Mouse (Mus musculus) heart, adult 2 months (tissue): ENCODE measurements around the gene Nptx1. TPM values are rescaled to one million over a fixed set of nuclear protein-coding genes. Genes with fewer than 3 reads are reported as not detected.

Source experiments
- DNase-seq, 2 experiments: peaks; one replicate each; pipeline ENCODE4 v3.0.0; 2021
- H3K27ac ChIP-seq: fragments of 200-600 bp; 2 replicates; pipeline ENCODE4 v1.8.1; 2022
- H3K27me3 ChIP-seq: fragments of 200-500 bp; 2 replicates; pipeline ENCODE4 v1.6.1; 2012; ENCODE audit warnings: mild to moderate bottlenecking, low read length, inconsistent platforms, mixed read lengths; ENCODE audit not compliant: control insufficient read depth, insufficient read depth
- H3K36me3 ChIP-seq: fragments of 200-500 bp; 2 replicates; pipeline ENCODE4 v1.6.1; 2012; ENCODE audit warnings: low read length, inconsistent platforms; ENCODE audit not compliant: control insufficient read depth, insufficient read depth
- H3K4me1 ChIP-seq: fragments of 200-500 bp; 2 replicates; pipeline ENCODE4 v1.6.1; 2011; ENCODE audit warnings: low read length; ENCODE audit not compliant: control insufficient read depth, insufficient read depth
- H3K4me3 ChIP-seq: fragments of 200-600 bp; 2 replicates; pipeline ENCODE4 v1.8.1; 2022
- H3K79me2 ChIP-seq: fragments of 200-500 bp; replicated peaks from 2 replicates; pipeline ENCODE4 v1.6.1; 2012; ENCODE audit warnings: mild to moderate bottlenecking, inconsistent platforms, low read length, moderate library complexity, mixed read lengths; ENCODE audit not compliant: control insufficient read depth, insufficient read depth
- H3K9ac ChIP-seq: fragments of 200-500 bp; 2 replicates; pipeline ENCODE4 v1.6.1; 2012; ENCODE audit warnings: low read depth, mild to moderate bottlenecking, control low read depth, inconsistent platforms, low read length, mixed read lengths
- CTCF ChIP-seq: fragments of 200-600 bp; IDR thresholded peaks from 2 replicates; pipeline ENCODE4 v1.8.1; 2022; ENCODE audit warnings: antibody characterized with exemption, mild to moderate bottlenecking, moderate library complexity
- EP300 ChIP-seq: fragments of 200-500 bp; IDR thresholded peaks from 2 replicates; pipeline ENCODE4 v1.6.1; 2011; ENCODE audit warnings: low read depth, low read length, control low read depth; ENCODE audit not compliant: insufficient read depth
- POLR2A ChIP-seq: fragments of 200-500 bp; IDR thresholded peaks from 2 replicates; pipeline ENCODE4 v1.6.1; 2011; ENCODE audit warnings: mild to moderate bottlenecking, low read depth, low read length, control low read depth; ENCODE audit not compliant: insufficient read depth
- WGBS: fragments of 180-500 bp; shearing (Covaris S2); methylation state at CpG from one replicate; pipeline ENCODE4 v1.1.7; 2018; 5-methylcytosine and 5-hydroxymethylcytosine counted together
- intact Hi-C: fragments of 180-260 bp; cut with DNase I; formaldehyde crosslinking; loops from one replicate; pipeline ENCODE4 v1.15.1; 2025
- polyA plus RNA-seq: library from polyadenylated mRNA; depleted of rRNA; stranded (reverse); fragments of >200 nt; gene quantifications from 2 replicates; pipeline ENCODE4 v1.2.3, GENCODE M21; 2012
- total RNA-seq, 2 experiments: library from RNA; stranded (reverse); gene quantifications; 2 replicates each; pipeline ENCODE4 v1.2.3; 2021

The Nptx1 gene
- total and polyA plus RNA-seq, 3 experiments = 0.09 to 0.23 (median 0.16) TPM

GRCm38 (mm10) chr11:119516677-119517361 is 30.7 kb downstream of the Nptx1 start:
- DNase-seq = no peak
- no peaks in the 10 kb centered on the region for H3K36me3 ChIP-seq

GRCm38 (mm10) chr11:119515823-119516676 is 31.5 kb downstream of the Nptx1 start:
- intact Hi-C loops = no loop called here
- H3K79me2 ChIP-seq = no peaks in the 10 kb centered on the region
- no peak for DNase-seq
- no peak overlapping the region for H3K27ac ChIP-seq
- no peak overlapping the region for H3K4me3 ChIP-seq
- 81% methylated on average over 16 of the region's 16 CpGs for WGBS
- H3K36me3 ChIP-seq = no peaks in the 10 kb centered on the region
- no peaks in the 10 kb centered on the region for H3K27me3 ChIP-seq
- H3K4me1 ChIP-seq = no peaks in the 10 kb centered on the region
- no peak overlapping the region for H3K9ac ChIP-seq
- no peak for TF ChIP-seq CTCF
- TF ChIP-seq POLR2A = no peak
- TF ChIP-seq EP300 = no peak

More at GRCm38 (mm10) chr11:119516677-119517361, 30.7 kb downstream of the Nptx1 start:
- Histone ChIP-seq H3K27ac (no peak overlapping the region), H3K4me3 (no peak overlapping the region), H3K4me1 (no peaks in the 10 kb centered on the region), H3K79me2 (no peaks in the 10 kb centered on the region), H3K9ac (no peak overlapping the region), H3K27me3 (no peaks in the 10 kb centered on the region)
- 71% methylated on average over 12 of the region's 12 CpGs for WGBS
- intact Hi-C loops = no loop called here
- no peak for TF ChIP-seq EP300
- TF ChIP-seq POLR2A = no peak
- no peak for TF ChIP-seq CTCF

- Histone ChIP-seq H3K27ac (no peak overlapping the region), H3K36me3 (no peaks in the 10 kb centered on the region), H3K4me3 (no peak overlapping the region), H3K79me2 (no peaks in the 10 kb centered on the region), H3K4me1 (no peaks in the 10 kb centered on the region), H3K9ac (no peak overlapping the region), H3K27me3 (no peaks in the 10 kb centered on the region)
- WGBS = 9% methylated on average over 21 of the region's 21 CpGs
- intact Hi-C loops = no loop called here
- no peak for DNase-seq
- TF ChIP-seq CTCF (no peak), EP300 (no peak), POLR2A (no peak)
Measured at GRCm38 (mm10) chr11:119514967-119515636, 32.5 kb downstream of the Nptx1 start.

GRCm38 (mm10) chr11:119514108-119514860 is 33.3 kb downstream of the Nptx1 start:
- H3K27ac ChIP-seq = no peak overlapping the region
- no peaks in the 10 kb centered on the region for H3K4me1 ChIP-seq
- H3K36me3 ChIP-seq = no peaks in the 10 kb centered on the region
- 48% methylated on average over 16 of the region's 16 CpGs for WGBS
- no peak overlapping the region for H3K4me3 ChIP-seq
- intact Hi-C loops = no loop called here
- no peaks in the 10 kb centered on the region for H3K79me2 ChIP-seq
- no peak for TF ChIP-seq POLR2A
- no peak for TF ChIP-seq CTCF
- no peak for TF ChIP-seq EP300
- no peaks in the 10 kb centered on the region for H3K27me3 ChIP-seq
- H3K9ac ChIP-seq = no peak overlapping the region
- no peak for DNase-seq

- Histone ChIP-seq H3K36me3 (no peaks in the 10 kb centered on the region), H3K79me2 (no peaks in the 10 kb centered on the region), H3K9ac (no peak overlapping the region), H3K27ac (no peak overlapping the region), H3K4me3 (no peak overlapping the region), H3K4me1 (no peaks in the 10 kb centered on the region), H3K27me3 (no peaks in the 10 kb centered on the region)
- no peak for DNase-seq
- intact Hi-C loops = no loop called here
- 24% methylated on average over 9 of the region's 9 CpGs for WGBS
- TF ChIP-seq CTCF (no peak), POLR2A (no peak), EP300 (no peak)
Measured at GRCm38 (mm10) chr11:119513038-119513659, 34.4 kb downstream of the Nptx1 start.
